Mouse (Mus musculus): ENCODE measurements around the gene Lrrc49. TPM values are rescaled to one million over a fixed set of nuclear protein-coding genes. Genes with fewer than 3 reads are reported as not detected.

Gene Lrrc49
- polyA plus RNA-seq, 1 experiment: 17.2 TPM

DNA sequence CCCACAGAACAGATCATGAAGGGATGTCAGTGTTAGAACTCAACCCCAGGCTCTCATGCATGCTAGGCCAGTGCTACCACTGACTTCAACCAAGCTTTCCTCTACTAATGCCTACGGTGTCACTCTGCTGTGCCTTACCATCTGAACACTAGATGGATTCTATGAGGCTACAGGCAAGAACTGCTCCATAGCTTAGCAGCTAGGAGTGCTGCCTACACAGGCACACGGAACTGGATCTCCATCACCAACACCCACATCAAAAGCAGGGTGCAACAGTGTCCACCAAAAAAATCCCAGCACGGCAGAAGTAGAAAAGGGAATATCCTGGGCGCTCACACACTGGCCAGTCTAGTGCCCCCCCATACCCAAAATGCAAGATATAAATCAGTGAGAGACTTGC, 11.5 kb downstream of the Lrrc49 start:
- DNase-seq (ENCODE audit: low spot score): no peak

GRCm38 (mm10) chr9:60674780-60675179, 13.2 kb downstream of the Lrrc49 start:
- no peak for DNase-seq (ENCODE audit: low spot score)

DNA sequence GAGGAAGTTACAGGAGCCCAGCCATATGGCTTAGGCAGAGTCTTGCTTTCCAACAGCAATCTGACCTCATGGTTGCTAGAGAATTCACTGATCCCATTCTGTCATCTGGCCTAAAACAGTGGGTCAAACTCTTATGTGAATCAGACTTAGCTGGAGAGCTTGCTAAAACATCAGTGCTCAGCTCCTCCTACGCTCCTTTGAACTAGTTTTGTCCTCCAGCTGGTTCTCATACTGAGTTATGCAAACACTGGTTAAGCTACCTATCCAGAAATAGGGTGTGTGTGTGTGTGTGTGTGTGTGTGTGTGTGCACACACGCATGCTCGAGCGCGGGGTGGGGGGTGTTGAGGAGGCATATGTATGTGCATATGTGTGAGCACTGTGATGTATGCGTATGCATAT, 15.4 kb downstream of the Lrrc49 start:
- no peak for DNase-seq (ENCODE audit: low spot score)

DNA sequence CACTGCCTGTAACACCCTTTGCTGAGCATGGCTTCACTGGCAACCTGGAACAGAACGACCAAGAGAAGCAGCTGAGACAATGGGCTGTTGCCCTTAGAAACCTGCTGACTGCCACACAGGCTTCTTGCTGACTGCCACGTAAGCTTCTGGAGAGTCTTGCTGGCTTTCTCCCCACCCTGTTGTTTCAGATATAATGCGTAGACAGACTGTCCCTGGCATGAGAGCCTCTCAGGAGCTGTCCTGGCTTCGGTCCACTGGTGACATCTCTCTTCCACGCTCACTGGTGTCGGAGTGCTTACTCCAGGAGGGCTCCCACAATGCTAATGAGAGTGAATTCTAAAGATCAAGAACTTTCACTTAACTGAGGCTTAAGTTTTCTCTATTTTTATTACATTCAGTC, 19.1 kb downstream of the Lrrc49 start:
- DNase-seq (ENCODE audit: low spot score): no peak

DNA sequence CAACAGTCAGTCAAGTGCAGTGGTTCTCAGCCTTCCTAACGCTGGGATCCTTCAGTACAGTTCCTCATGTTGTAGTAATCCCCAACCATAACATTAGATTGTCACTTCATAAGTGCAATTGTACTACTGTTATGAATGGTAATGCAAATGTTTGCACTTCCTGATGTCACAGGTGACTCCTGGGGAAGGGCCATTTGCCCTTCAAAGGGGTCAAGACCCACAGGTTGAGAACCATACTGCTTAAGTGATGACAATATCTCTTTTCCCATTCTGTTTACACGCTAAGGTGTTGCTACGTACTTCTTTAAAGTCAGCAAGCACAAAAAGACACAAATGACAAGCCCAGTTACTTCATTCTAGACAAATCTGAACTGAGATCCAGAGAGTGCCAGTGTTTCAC, 22.4 kb downstream of the Lrrc49 start:
- no peak for DNase-seq (ENCODE audit: low spot score)

- DNase-seq (ENCODE audit: low spot score): no peak
These were observed 23.1 kb downstream of the Lrrc49 start for GRCm38 (mm10) chr9:60664866-60665265.

- DNase-seq (ENCODE audit: low spot score): no peak
These were observed 23.6 kb downstream of the Lrrc49 start for GRCm38 (mm10) chr9:60664385-60664784.

DNA sequence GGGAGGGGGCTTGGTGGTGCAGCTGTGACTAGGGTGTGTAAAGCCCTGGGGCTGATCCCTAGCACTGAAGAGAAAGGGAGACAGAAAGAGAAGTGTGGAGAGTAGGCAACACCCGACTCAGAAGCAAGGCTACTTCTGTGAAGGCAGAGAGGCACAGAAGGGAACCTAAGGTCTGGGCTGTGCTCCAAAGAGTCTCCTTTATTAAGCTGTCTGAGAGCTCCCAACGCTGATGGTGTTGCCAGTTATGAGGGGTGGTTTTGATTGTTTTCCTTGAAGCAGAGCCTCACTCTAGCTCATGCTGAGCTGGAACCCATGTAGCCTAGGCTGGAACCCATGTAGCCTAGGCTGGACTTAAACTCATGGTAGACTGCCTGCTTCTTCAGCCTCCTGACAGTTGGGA, 25.0 kb downstream of the Lrrc49 start:
- no peak for DNase-seq (ENCODE audit: low spot score)

DNA sequence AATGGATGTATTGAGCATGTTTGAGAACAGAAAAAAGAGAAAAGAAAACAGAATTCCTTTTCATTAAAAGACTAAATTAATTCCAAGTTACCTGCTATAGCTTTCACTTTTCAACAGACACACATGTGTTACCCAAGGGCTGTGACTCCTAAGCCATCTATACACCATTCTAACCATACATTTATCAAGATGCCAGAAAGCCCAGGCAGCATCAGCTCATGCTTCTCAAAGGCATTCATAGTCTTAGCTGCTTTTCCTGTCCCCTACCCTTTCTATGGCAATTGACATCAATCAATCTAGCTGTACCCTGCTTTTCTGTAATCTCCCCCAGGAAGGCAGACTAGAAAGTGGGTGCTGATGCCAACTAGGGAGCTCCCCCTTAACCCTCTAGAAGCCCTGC, 34.4 kb downstream of the Lrrc49 start:
- no peak for DNase-seq (ENCODE audit: low spot score)

GRCm38 (mm10) chr9:60653137-60653536, 34.8 kb downstream of the Lrrc49 start:
- DNase-seq (ENCODE audit: low spot score): no peak

DNA sequence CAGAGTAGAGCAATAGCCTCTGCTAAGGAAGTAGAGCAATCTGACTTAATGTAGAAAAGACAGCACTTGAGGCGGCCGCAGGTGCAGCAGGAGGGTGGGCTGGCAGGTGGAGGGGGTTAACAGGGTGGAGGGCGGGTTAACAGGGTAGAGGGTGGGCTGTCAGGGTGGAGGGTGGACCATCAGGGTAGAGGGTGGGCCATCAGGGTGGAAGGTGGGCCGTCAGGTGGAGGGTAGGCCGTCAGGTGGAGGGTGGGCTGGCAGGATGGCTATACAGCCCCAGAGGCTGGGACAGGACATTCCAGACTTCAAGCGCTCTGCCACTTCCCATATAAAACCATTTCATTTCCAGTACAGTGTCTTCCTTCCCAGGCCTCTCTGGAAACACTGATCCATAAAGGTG, 37.7 kb downstream of the Lrrc49 start:
- no peak for DNase-seq (ENCODE audit: low spot score)

DNA sequence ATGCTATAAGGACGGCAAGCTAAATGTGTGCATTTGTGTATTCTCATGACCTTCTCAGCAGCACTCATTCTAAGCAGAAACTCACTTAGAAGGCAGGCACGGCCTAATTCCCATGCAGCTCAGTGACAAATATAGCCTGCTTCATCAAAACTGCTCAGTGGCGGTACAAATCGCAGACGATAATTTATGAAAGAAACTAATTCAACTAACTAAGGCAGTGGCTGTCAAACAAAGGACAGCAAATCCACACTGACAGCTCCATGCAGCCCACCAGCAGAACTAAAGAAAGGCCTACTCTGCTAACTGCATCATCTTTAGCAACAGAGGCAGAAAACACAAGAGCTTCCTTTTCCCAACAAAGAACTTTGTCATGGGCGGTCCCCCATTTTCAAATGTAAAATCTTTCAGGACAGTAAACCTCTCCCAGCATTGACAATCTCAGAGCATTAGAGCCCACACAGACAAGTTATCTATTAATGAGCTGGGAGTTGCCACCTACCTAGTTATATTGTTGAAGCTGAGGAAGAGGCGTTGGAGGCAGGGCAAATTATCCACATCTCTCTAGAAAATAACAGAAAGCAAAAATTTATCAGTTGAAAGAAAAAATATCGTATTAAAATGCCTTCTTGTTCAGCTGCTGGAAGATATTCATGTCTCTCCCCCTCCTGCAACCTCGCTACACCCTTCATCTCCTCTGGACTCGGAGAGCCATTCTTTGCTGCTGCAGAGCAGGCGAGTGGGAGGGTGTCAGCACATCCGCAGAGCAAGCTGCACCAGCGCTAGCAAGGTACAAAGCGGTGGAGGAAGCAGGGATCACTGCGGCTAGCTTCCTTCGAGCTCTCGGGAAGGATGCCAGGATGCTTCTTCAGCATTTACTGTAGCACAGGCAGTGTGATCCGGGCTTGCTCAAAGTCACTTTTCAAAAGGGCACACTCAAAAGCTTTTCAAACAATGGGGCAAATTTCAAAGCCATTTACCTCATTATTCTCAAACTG, 38.7 kb downstream of the Lrrc49 start:
- no peak for DNase-seq (ENCODE audit: low spot score)

- no peak for DNase-seq (ENCODE audit: low spot score)
These were observed 54.4 kb downstream of the Lrrc49 start for GRCm38 (mm10) chr9:60633601-60634000.

GRCm38 (mm10) chr9:60626311-60626791, 61.6 kb downstream of the Lrrc49 start:
- DNase-seq (ENCODE audit: low spot score): no peak

GRCm38 (mm10) chr9:60625895-60626294, 62.1 kb downstream of the Lrrc49 start:
- DNase-seq (ENCODE audit: low spot score): no peak

- DNase-seq (ENCODE audit: low spot score): no peak
These were observed 71.0 kb downstream of the Lrrc49 start for GRCm38 (mm10) chr9:60616946-60617345.

GRCm38 (mm10) chr9:60616359-60616758, 71.6 kb downstream of the Lrrc49 start:
- no peak for DNase-seq (ENCODE audit: low spot score)

GRCm38 (mm10) chr9:60612260-60612659, 75.7 kb downstream of the Lrrc49 start:
- DNase-seq (ENCODE audit: low spot score): no peak

- DNase-seq (ENCODE audit: low spot score): no peak
These were observed 77.8 kb downstream of the Lrrc49 start for GRCm38 (mm10) chr9:60610194-60610593.

- no peak for DNase-seq (ENCODE audit: low spot score)
These were observed 79.1 kb downstream of the Lrrc49 start for GRCm38 (mm10) chr9:60608857-60609256.

DNA sequence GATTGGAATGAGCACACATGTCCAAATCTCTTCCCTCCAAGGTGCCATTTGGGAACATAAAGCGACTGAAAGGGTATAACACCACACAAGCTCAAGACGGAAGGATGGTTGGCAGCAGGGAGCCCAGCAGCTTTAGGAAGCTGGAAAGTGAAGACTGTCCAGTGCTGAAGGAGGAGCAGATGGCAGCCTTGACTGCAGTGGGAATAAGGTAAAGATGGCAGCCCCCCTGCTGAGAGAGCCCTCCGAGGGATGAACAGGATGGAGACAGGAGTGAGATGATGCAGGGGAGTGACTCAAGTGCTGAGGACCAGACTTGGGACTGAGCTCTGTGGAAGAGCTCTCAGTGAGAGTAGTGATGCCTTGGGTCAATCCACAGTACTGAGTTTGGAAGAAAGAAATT, 79.9 kb downstream of the Lrrc49 start:
- no peak for DNase-seq (ENCODE audit: low spot score)

DNA sequence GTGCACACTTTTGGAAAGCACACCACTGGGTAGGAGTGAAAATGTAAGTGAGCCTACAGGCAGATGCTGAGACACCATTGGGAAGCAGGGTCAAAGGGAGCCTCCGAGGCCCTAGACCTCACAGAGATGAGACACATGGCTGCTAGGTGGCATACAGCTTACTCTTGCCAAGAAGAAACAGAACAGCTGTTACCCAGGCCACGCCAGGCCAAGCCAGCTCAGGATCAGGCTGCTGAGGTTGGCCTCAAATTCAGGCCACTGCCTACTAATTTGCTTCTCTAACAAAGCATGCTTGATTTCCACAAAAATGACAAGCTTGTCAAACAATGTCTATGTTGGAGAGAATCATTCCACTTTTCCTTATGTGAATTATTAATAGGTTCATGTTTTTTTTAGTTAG, 83.0 kb downstream of the Lrrc49 start:
- no peak for DNase-seq (ENCODE audit: low spot score)

DNA sequence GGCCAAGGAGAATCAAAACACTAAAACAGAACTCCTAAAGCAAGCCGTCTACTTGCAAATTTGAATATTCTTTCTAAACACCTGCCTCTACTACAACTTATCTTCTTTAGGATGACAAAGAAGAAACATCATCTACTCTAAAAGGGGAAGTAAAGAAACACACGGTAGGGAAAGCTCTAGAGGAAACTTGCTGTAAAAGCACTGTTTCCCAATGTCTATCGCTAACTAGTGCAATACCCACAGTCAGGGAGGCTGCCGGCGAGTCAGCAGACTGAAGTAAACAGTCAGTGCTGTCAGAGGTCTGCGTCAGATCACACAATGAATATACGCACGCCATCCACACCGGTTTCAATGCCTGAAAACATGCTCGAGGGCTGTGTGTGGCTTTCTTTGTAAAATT, 86.0 kb downstream of the Lrrc49 start:
- DNase-seq (ENCODE audit: low spot score): no peak

- no peak for DNase-seq (ENCODE audit: low spot score)
These were observed 87.7 kb downstream of the Lrrc49 start for GRCm38 (mm10) chr9:60600273-60600672.
